Mouse (Mus musculus) heart, embryonic 15.5 days (tissue): ENCODE results near the gene Rpl15. TPM values are rescaled to one million over a fixed set of nuclear protein-coding genes. Genes with fewer than 3 reads are reported as not detected.
"Not testable (repeated sequence)": the region's sequence is repeated elsewhere in the genome, so short reads cannot be mapped to it uniquely, and the experiment has no call there.

ENCODE experiments used
- ATAC-seq: fragments of 200-750 bp; cut with Nextera tagmentation; replicated peaks from 2 replicates; pipeline ENCODE4 v1.8.0; 2017; ENCODE audit warnings: low read depth, moderate TSS enrichment; ENCODE audit not compliant: insufficient number of reproducible peaks, insufficient read depth, low FRiP score
- H3K27ac ChIP-seq: fragments of 300-500 bp; sonication (generic); 2 replicates; pipeline ENCODE4 v1.5.1; 2015; ENCODE audit warnings: mild to moderate bottlenecking, inconsistent platforms
- H3K27me3 ChIP-seq: fragments of 300-500 bp; sonication (generic); 2 replicates; pipeline ENCODE4 v1.6.1; 2015; ENCODE audit warnings: inconsistent platforms
- H3K36me3 ChIP-seq: fragments of 300-500 bp; sonication (generic); 2 replicates; pipeline ENCODE4 v1.6.1; 2015; ENCODE audit warnings: mild to moderate bottlenecking, inconsistent platforms
- H3K4me1 ChIP-seq: fragments of 300-500 bp; sonication (generic); replicated peaks from 2 replicates; pipeline ENCODE4 v1.6.1; 2015; ENCODE audit warnings: inconsistent platforms
- H3K4me2 ChIP-seq: fragments of 300-500 bp; sonication (generic); 2 replicates; pipeline ENCODE4 v1.6.1; 2015; ENCODE audit warnings: inconsistent platforms, mild to moderate bottlenecking, moderate library complexity
- H3K4me3 ChIP-seq: fragments of 300-500 bp; sonication (generic); 2 replicates; pipeline ENCODE4 v1.5.1; 2015; ENCODE audit warnings: mild to moderate bottlenecking, inconsistent platforms
- H3K9ac ChIP-seq: fragments of 300-500 bp; sonication (generic); 2 replicates; pipeline ENCODE4 v1.6.1; 2015; ENCODE audit warnings: mild to moderate bottlenecking, inconsistent platforms
- H3K9me3 ChIP-seq: fragments of 300-500 bp; sonication (generic); replicated peaks from 2 replicates; pipeline ENCODE4 v1.6.1; 2016; ENCODE audit warnings: inconsistent platforms
- WGBS: fragments of 180-500 bp; shearing (Covaris S2); methylation state at CpG from one replicate; pipeline ENCODE4 v1.1.7; 2015; ENCODE audit warnings: mixed read lengths; 5-methylcytosine and 5-hydroxymethylcytosine counted together
- polyA plus RNA-seq: library from polyadenylated mRNA; unstranded; fragments of >200 nt; fragmentation: Nextera tagmentation; extraction: Ambion mirVana; gene quantifications from 2 replicates; pipeline ENCODE4 v1.2.1, GENCODE M21; 2015

The Rpl15 gene
- polyA plus RNA-seq, 1 experiment from 2014 or later, result 248 TPM

- not testable (repeated sequence) for H3K27ac ChIP-seq, H3K9me3 ChIP-seq, H3K9ac ChIP-seq, H3K4me3 ChIP-seq, ATAC-seq, H3K27me3 ChIP-seq, H3K4me1 ChIP-seq, H3K36me3 ChIP-seq
- 58% methylated on average over 11 of the region's 11 CpGs for whole genome bisulfite sequencing
- H3K4me2 ChIP-seq, result peak overlapping the region; percentile 35; the same call in 1 of the 2 replicates
Observed at GRCm38 (mm10) chr14:18226181-18226580, 45.0 kb downstream of the Rpl15 start.

GRCm38 (mm10) chr14:18225431-18225830 is 45.8 kb downstream of the Rpl15 start:
- not testable (repeated sequence) for H3K9me3 ChIP-seq, H3K27me3 ChIP-seq, H3K27ac ChIP-seq, H3K4me3 ChIP-seq, H3K9ac ChIP-seq, H3K36me3 ChIP-seq, ATAC-seq, H3K4me2 ChIP-seq, H3K4me1 ChIP-seq
- WGBS, result 91% methylated on average over 11 of the region's 11 CpGs

GRCm38 (mm10) chr14:18221977-18222376 is 49.2 kb downstream of the Rpl15 start:
- H3K4me2 ChIP-seq, result no peak overlapping the region
- H3K9ac ChIP-seq, result no peak overlapping the region
- 0 out of 2 replicates have a peak, but pooled peaks cover 3% of the 10 kb centered on the region for H3K4me1 ChIP-seq
- 72% methylated on average over 6 of the region's 6 CpGs for WGBS
- ATAC-seq, result no peak
- no peaks in the 10 kb centered on the region for H3K27me3 ChIP-seq
- no peak overlapping the region for H3K27ac ChIP-seq
- no peaks in the 10 kb centered on the region for H3K9me3 ChIP-seq
- H3K36me3 ChIP-seq, result no peaks in the 10 kb centered on the region; the same call in 1 of the 2 replicates
- H3K4me3 ChIP-seq, result no peak overlapping the region

Other genes with a start within 250 kb of the Rpl15 start
- 11.3 and 11.5 TPM in 2 replicates for gene Nr1d2, start 32.3 kb downstream of the Rpl15 start, polyA plus RNA-seq
- 21.3 and 22.0 TPM in 2 replicates for gene Nkiras1, start 255 bp downstream of the Rpl15 start, polyA plus RNA-seq
- gene Ube2e1, start 60.5 kb upstream of the Rpl15 start, polyA plus RNA-seq, result 52.7 and 62.4 TPM in 2 replicates